Mouse (Mus musculus) layer of hippocampus, adult 2 months (tissue): ENCODE measurements around the gene Exog. TPM values are rescaled to one million over a fixed set of nuclear protein-coding genes. Genes with fewer than 3 reads are reported as not detected.

Experiments used
- DNase-seq, 2 experiments: peaks; one replicate each; pipeline ENCODE4 v3.0.0; 2022; ENCODE audit warnings: low spot score in 2 of 2
- H3K27ac ChIP-seq: fragments of 200-600 bp; 2 replicates; pipeline ENCODE4 v1.8.1; 2022
- H3K4me3 ChIP-seq: fragments of 200-600 bp; 2 replicates; pipeline ENCODE4 v1.8.1; 2022; ENCODE audit warnings: mild to moderate bottlenecking
- CTCF ChIP-seq: fragments of 200-600 bp; conservative IDR thresholded peaks from 2 replicates; pipeline ENCODE4 v1.8.1; 2022; ENCODE audit warnings: antibody characterized with exemption, mild to moderate bottlenecking, moderate library complexity
- total RNA-seq, 2 experiments: library from RNA; stranded (reverse); gene quantifications; 2 replicates each; pipeline ENCODE4 v1.2.3; 2021

Gene Exog
- total RNA-seq, 2 experiments from 2014 or later, result 17.1 to 19.1 TPM

DNA sequence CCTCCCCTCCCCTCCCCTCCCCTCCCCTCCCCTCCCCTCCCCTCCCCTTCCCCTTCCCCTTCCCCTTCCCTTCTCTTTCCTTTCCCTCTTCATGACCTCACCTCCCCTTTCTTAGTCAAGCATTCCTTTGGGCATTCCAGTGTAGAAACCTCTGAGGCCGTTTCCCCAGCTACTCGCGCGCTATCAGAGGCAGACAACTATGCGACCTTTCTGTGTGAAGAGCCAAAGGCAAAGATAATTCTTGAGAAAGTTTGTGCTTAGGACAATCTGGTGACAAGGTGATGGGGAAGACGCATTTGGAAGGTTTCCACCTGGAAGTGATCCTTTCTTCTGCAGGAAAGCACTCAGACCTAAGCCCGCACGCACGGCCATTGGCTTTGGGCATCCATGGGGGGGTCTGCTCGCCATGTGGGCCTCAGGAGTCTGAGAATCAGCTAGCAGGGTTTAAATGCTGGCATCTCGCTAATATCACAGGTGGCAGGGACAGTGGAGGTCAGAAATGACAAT is 27.7 kb downstream of the Exog start:
- Histone ChIP-seq H3K27ac (no peak overlapping the region), H3K4me3 (no peak overlapping the region)
- no peak for TF ChIP-seq CTCF
- DNase-seq, result no peak

DNA sequence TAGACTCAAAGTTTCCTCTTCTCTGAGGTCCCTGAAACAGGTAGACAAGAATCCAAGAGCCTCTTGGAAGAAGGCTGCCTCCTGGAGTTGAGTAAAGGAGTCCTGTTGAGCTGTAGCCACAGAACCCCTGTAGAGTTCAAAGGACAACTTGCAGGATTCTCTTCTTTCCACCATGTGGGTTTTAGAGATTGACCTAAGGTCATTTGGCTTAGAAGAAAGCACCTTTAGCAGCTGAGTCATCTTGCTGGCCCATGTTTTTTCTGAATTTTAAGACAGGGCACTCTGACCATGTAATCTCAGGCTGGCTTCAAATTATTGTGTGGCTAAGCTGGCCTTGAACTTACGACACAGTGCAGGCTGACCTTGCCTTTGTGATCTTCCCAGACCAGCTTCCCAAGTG is 28.3 kb downstream of the Exog start:
- no peak for TF ChIP-seq CTCF
- no peak for DNase-seq
- no peak overlapping the region for H3K4me3 ChIP-seq

DNA sequence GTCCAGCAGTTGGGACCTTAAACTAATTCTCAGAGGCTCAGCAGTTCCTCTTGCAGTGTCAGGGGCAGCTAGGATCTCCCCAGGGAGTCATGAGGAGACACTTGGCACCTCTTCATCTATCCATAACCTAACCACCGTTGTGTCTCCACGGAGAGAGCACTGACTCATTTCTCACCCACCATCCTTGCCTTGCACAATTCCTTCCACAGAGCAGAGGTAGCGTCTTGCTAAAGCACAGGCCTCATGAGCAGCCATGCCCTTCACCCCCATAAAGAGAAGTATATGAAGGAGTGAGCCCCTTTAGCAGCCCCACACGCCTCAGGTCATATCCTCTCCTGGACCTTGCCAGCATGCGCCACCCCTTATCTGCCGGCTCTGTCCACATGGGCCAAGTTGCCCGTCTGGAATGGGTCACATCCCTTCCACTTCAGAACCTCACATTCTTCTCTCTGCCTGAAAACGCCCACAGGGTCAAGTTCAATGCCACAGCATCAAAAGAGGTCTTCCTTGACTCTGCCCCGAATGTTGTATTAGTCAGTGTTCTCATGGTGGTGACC is 28.9 kb downstream of the Exog start:
- TF ChIP-seq CTCF, result no peak
- no peak overlapping the region for H3K27ac ChIP-seq
- no peak for DNase-seq
- H3K4me3 ChIP-seq, result no peak overlapping the region

More for the DNA sequence above, 28.3 kb downstream of the Exog start:
- H3K27ac ChIP-seq, result no peak overlapping the region

DNA sequence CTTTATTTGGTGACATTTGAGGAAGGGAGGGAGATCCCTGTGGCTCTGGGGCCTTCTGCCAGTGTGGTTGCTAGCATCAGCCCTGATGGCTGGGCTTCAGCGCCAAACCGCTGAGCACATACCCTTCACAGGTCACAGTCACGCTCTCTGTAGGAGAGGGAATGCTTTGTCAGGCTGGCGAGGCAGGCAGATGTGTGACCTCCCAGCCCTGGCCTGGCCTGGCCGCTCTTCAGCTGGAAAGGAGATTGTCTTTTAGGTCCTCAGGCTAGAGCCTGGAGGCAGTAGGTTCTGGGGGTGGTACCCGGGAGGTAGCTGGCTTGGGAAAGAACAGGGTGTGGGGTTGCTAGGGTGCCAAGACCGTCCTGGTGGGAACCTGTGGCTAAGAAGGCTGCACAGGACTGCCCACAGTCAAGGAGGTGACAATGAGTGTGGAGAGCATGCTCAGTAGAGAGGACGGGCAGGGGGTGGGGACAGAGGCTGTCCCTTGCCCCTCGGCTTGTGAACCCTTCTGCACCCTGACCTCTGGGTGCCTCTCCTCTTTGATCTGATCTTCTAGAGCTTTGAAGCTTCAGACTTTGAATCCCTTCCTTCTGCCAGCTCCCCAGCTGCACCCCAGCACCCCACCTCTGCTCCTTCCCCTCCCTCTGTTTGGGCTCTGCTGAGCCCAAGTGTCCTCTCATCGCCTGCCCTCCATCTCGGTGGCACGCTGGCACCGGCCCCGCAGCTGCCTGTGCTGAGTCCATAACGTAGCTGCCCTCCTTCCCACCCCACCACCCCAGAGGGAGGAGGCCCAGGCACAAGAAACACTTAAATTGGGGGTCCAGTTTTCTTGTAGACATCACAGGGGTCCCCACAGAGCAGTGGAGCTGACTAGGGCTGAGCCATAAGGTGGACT is 30.2 kb downstream of the Exog start:
- H3K4me3 ChIP-seq, result no peak overlapping the region
- no peak overlapping the region for H3K27ac ChIP-seq
- no peak for DNase-seq
- no peak for TF ChIP-seq CTCF

DNA sequence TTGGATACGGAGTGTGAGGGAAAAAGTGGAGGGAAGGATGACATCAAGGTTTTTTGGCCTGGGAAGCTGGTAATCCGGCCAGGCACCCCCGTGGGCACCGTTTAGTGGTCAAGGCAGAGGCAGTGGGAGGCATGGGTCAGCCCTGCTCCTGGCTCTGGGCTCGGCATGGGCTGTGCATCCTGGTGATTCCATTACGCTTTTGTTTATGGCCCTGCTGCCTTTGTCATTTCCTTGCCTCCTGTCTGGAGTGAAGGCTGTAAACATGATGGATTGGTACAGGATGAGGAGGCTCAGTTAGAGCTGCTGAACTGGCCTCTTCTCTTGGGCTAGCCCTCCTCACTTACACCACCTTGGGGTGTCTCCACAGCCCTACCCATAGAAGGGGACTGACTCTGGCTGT is 33.0 kb downstream of the Exog start:
- Histone ChIP-seq H3K27ac (no peak overlapping the region), H3K4me3 (no peak overlapping the region)
- DNase-seq, result no peak
- TF ChIP-seq CTCF, result no peak

DNA sequence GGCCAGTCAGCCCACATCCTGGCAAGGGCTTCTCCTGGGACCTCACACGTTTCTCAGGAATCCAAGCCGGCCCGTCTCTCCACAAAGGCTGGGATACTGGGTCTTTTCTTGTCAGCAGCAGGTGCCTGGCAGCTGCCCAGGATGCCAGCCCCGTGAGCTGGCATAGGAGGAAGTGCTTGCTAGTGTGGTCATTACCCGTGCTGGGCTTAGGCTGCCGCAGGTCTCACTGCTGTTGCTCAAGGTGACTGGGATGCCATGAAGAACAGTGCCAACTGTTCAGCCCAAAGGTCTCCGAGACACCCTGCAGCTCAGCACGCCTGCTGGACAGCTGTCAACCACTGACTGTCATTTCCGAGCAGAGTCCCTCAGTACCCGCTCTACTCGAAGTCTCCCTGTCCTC is 33.6 kb downstream of the Exog start:
- no peak overlapping the region for H3K27ac ChIP-seq

DNA sequence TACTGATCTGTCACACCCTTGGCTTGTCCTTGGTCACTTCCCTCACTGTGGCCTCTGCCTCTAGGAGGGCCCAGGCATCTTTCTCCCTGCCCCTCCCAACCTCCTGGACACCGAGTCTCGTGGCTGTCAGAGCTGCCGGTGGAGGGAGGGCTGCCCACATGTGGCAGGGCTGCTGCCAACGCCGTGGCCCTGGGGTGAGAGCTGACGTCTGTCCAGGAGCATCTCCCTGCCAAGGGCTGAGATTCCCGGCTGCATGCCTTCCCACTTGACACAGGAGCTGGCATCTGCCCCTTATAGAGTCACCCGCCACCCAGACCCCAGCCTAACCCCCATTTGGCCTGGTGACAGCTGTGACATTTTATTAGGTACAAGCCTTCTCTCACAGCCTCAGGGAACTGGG is 34.6 kb downstream of the Exog start:
- DNase-seq, result no peak
- Histone ChIP-seq H3K27ac (no peak overlapping the region), H3K4me3 (no peak overlapping the region)
- no peak for TF ChIP-seq CTCF

More for the DNA sequence above, 33.6 kb downstream of the Exog start:
- H3K4me3 ChIP-seq, result no peak overlapping the region
- DNase-seq, result no peak
- TF ChIP-seq CTCF, result no peak

DNA sequence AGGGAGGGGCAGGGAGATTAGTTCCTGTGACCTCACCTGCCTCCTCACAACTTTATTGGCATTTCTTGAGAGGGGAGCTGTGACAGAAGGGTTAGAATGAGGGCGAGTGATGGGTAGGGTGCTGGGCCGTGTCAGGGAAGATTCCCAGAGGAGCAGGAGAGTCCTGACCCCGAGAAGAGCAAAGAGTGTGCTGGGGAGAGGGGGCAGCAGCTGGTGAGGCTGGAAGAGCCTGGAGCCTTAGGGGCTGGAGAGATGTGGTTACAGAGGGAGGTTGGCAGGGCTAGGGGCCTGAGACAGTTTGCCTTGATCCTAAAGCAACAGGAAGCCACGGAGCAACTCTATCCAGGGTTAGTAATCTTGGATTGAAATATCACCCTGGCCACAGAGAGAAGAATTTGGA is 36.9 kb downstream of the Exog start:
- no peak overlapping the region for H3K27ac ChIP-seq
- DNase-seq, result no peak
- no peak for TF ChIP-seq CTCF
- H3K4me3 ChIP-seq, result no peak overlapping the region

DNA sequence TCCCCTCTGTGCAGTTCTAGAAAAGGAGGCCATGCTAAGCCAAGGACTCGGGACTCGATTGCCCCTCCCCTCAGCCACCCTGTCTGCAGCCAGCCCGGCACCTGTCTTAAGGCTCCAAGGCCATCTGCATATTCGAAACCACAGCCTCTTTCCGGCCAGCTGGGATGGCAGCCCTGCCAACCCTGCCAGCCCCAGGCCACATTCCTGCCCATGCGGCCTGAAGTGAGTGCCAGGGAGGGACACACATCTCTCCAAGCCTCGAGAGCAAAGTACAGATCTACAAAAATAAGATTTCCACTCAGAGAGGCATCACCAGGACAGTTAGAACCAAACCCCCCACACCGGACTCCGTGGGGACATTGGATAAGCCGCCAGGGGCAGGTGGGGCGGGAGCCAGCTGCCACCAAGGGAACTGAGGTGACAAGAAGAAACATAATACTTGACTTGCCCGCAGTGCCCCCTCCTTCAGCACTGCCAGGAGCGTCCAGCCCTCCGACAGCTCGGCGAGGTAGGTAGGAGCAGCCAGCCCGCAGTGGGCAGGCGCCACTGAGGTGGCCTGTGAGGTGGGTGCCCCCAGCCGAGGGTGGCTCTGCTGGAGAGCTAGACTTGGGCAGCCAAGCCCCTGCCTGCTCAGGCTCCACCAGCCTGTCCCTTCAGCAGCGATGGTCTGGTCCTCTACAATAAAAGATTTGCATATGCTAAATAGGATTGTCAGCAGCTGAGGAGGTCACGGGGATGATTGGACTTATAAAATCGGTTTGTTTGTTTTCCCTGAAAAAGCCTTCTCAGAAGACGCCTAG is 39.0 kb downstream of the Exog start:
- H3K4me3 ChIP-seq, result no peak overlapping the region
- H3K27ac ChIP-seq, result no peak overlapping the region
- no peak for DNase-seq
- no peak for TF ChIP-seq CTCF

DNA sequence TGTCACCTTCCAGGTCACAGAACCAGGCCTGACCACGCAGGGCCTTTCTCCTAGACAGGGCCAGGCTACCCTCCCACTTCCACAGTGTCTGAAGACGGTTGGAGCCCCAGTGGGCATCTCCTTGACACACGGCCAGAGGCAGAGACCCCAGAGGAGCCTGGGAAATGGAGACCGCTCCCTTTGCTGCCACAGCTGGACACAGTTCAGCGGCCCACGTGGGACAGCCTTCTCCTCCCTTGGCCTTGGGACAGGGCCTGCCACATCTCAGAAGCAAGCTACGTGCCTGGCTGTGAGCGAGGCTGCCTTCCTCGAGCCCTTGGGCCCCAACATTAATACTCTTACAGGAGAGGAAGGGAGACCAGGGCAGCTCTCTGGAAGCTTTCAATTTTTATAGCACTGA is 39.7 kb downstream of the Exog start:
- TF ChIP-seq CTCF, result no peak
- Histone ChIP-seq H3K27ac (no peak overlapping the region), H3K4me3 (no peak overlapping the region)
- no peak for DNase-seq

DNA sequence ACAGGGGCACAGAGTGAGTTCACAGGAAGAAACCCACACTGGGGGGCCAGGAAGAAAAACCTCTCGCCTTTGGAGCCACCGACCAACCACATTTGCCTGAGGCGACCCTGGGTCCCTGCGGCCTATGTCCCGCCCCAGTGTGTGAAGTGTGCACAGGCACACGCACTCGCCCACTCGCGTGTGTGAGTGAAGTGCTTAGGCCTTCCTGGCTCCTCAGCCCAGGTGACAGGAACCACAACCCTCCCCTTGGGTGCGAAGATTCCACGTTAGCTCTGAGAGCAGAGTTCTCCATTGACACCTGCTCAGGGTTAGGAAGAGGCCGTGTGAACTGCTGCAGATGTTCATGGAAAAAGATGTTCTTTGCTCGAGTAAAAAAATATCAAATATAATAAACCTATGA is 40.1 kb downstream of the Exog start:
- no peak for DNase-seq
- Histone ChIP-seq H3K27ac (no peak overlapping the region), H3K4me3 (no peak overlapping the region)
- TF ChIP-seq CTCF, result no peak

DNA sequence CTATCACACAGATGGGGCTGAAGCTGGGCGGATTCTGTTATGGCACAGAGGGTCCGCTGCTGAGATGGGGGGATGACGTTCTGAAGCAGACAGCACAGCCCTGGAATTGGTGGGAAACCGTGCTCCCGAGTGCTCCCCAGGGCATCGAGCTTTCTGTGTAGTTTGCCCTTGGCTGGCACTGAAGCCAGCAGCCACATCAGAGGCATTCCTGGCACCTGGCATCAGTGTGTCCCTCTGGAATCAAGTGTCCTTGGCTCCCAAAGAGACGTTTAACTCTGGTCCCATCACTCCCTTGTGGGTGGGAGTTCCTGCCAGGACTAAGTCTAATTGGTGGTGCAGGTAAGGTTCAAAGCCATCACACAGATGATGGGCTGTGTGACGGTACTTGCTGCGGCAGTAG is 51.6 kb downstream of the Exog start:
- no peak for DNase-seq
- no peak overlapping the region for H3K4me3 ChIP-seq

DNA sequence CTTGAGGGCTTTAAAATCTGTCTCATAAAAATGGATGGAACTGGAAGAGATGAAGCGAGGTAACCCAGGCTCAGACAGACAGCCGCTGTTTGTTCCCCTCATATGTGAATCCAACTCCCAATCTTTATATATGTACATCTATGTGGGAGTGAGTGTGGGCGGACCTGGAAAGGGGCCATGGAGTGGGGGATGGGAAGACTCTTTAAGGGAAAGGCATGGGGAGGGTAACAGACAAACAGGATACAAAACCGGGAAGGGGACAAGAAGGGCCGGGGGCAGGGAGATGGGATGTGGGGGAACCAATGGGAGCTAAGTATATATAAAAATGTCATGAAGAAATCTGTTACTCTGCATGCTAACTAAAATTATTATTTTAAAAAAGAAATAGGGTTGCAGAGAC is 52.2 kb downstream of the Exog start:
- Histone ChIP-seq H3K27ac (no peak overlapping the region), H3K4me3 (no peak overlapping the region)
- no peak for TF ChIP-seq CTCF
- DNase-seq, result peak in 1 of 2 experiments; percentile 16

More for the DNA sequence above, 51.6 kb downstream of the Exog start:
- no peak for TF ChIP-seq CTCF
- H3K27ac ChIP-seq, result no peak overlapping the region
